Mouse (Mus musculus) erythroid progenitor cell, adult 5-6 weeks (primary cell): ENCODE measurements around the gene Hist1h2bq. TPM values are rescaled to one million over a fixed set of nuclear protein-coding genes. Genes with fewer than 3 reads are reported as not detected.

Experiments used
- ATAC-seq: replicated peaks from 2 replicates; pipeline ENCODE4 v1.8.0; 2016; ENCODE audit warnings: moderate number of reproducible peaks, mild to moderate bottlenecking, moderate TSS enrichment, inconsistent platforms; ENCODE audit not compliant: poor library complexity, low FRiP score, severe bottlenecking
- total RNA-seq, 2 experiments: library from RNA; stranded (forward) in 1 of 2; stranded (reverse) in 1 of 2; fragments of 150-400 nt in 1 of 2; fragments of 186-747, 209-891 nt in 1 of 2; gene quantifications; 2 replicates each; pipeline versions ENCODE4 v1.2.3 to v1.2.4; 2015 to 2017; ENCODE audit warnings: low replicate concordance in 2 of 2

Gene Hist1h2bq
- total RNA-seq, 2 experiments from 2014 or later = 124 to 1,040 TPM

DNA sequence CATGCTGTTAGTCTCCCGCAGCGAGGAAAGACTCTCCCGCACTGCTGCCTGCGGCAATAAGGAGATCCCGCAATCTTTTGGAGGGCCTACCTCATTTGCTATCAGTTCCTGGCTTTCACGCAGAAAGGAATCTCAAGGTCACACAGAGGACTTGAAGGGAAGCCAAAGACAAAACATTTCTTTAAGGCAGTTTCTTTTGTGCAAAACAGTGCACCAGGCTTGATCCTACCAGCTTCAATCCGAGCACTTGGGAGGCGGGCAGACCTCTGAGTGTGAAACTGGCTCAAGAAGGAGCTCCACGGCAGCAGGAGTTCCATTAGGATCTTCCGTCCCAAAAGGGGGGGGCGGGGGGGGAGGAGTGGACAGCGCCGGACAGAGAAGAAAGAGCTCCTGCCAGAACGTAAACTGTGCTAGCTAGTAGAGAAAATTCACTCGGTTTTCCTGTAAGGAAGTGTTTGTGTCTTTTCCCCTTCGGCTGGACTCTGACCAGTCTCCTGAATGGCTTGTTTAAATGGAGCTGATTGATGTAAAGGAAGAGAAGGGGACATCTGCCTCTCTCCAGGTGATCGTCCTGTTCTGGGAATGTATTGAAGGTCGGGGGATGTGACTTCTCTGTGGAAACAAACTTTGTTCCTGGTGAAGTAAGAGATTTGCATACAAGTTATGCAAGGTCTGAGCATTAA, 19.3 kb downstream of the Hist1h2bq start:
- ATAC-seq = no peak

- no peak for ATAC-seq
These were observed 20.1 kb downstream of the Hist1h2bq start for GRCm38 (mm10) chr13:21789925-21790324.

DNA sequence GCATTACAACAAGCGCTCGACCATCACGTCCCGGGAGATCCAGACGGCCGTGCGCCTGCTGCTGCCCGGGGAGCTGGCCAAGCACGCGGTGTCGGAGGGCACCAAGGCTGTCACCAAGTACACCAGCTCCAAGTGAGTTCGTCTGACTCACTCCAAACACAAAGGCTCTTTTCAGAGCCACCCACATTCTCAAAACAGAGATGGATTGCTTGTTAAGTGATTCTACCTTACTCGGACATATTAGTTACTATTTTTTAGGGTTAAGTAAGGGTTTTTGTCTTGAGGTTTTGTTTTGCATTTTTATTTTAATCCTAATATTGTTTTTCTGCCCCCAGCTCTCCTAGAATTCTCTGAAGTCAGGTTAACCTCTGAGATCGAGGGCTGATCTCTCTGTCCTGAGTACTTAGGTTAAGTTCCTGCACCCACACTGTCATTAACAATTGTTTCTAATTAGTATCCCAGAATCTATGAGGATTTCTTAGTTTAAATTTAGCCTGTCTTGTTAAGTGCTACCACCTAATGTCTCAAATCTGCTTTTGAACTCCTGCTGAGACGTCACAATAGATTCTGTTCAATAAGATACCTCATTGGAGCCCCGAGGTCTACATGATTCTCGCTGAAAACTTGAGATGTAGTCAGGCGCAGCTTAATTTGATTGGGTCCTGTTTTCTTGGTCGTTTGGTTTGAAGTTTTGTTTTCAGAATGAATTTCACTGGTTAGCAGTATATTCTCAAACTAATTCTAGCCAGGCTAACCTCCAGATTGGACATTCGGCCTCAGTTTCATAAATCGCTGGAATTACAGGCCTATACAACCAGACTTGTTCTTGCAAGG, 22.0 kb downstream of the Hist1h2bq start:
- ATAC-seq = no peak

- ATAC-seq = peak; percentile 74
These were observed 22.9 kb downstream of the Hist1h2bq start, which contains the start of the genes Hist1h2an and Hist1h2bp for GRCm38 (mm10) chr13:21786899-21787629. Gene Hist1h2an (minus strand): TSS chr13:21787218. Gene Hist1h2bp (plus strand): TSS chr13:21787461.

DNA sequence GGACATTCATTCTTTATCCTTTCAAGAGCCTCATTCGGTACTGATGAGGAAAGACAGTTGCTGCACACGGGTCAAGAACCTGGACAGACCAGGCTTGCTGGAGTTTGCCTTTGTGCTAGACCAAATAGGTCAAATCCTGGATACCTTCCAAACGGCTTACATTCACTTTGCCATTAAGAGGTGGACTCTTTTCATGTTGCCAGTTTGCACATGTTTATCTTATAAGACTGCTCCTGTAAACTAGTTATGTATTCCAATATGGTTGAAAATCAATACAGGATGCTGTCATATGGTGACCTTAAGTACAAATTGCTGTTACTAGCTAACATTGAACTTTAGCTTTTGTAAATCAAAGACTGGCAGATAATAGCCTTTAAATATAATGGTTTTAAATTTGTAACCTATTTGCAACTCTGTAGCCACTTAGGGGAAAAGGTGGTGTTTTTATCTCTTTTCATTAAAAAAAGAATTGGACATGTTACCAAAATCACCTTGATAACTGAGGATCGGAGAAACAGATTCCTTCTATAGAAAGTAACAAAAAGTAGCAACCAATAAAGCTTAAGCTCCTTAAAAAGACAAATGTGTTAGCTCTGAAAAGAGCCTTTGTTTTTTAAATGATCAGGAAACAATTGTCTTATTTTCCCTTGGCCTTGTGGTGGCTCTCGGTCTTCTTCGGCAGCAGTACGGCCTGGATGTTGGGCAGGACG, 23.7 kb downstream of the Hist1h2bq start:
- peak; percentile 8 for ATAC-seq

DNA sequence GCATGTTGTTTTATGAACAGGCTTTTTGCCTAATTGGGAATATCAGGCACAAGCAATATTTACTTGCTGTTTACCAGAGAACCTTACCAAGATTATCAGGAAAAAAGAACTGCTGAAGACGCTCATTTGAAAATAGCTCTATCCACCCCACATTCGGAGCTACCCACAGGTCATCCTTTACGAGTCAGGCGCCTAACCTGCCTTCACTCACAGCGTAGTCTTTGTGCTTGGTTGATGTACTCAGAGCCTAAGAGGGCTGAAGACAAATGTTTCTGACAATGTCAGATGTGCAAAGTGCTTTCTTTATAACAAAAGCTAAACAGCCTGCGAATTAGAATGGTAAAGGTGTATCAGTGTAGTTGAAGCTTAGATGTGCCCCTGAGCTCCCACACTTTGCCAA, 25.7 kb downstream of the Hist1h2bq start:
- ATAC-seq = no peak

GRCm38 (mm10) chr13:21783734-21784161, 26.2 kb downstream of the Hist1h2bq start:
- ATAC-seq = no peak

DNA sequence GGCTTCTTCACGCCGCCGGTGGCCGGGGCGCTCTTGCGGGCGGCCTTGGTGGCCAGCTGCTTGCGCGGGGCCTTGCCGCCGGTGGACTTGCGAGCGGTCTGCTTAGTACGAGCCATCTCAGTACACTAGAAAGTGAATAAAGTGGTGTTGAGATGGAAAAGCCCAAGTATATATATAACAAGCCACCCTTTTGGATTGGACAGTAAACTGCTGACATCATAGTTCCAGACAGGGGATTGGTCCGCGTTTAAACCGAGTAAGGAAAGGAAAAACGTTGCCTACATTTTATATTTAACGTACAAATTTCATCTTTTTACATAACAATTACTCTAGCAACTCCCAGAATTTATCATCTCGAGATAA, 26.8 kb downstream of the Hist1h2bq start, which contains the start of gene Hist1h3i:
Hist1h3i (minus strand) TSS at position 116 of the 363 bp plus-strand sequence.
- ATAC-seq = 0 out of 2 replicates have a peak, but pooled peaks have one; percentile 8

DNA sequence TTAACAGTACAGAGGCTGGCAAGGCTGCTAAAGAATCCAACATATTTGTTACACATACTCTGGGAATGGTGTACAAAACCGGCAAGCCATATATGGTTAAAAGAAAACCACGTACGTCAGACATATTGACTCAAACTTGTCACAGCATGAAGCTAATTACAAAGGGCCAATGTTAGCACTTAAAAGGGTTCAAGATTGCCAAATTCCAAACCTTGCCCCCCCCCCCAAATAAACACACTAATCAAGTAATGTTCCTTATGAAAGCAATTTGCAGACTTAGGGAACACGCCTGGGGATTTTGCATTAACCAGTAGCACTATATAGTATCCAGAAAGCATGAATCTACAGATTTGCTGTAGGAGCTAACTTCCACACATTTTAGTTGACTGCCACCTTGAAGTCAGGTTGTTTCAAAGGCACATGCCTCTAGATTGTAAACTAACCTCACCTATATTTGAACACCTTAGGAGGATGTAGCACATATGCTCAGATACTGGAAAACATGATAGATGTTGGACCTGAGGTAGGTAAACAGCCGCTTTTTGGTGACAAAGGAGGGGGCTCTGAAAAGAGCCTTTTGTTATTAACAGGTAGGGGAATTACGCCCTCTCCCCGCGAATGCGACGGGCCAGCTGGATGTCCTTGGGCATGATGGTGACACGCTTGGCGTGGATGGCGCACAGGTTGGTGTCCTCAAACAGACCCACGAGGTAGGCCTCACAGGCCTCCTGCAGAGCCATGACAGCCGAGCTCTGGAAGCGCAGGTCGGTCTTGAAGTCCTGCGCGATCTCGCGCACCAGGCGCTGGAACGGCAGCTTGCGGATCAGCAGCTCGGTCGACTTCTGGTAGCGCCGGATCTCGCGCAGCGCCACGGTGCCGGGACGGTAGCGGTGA, 27.4 kb downstream of the Hist1h2bq start:
- peak; percentile 3 for ATAC-seq

DNA sequence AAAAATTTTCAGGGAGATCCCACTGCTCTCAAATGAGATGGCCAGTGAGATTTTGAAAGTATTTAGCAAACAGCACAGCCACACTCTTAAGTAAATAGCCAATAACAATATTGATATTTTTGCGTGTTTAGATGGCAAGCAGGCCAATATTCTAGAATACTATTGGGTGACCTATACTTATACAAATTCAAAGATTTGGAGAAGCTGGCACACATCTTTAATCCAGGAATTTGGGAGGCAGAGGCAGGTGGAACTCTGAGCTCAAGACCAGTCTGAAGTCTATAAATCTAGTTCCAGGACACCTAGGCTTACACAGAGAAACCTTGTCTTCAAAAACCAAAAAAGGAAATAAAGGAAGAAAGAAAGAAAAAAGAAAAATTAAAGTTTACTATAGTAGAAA, 28.4 kb downstream of the Hist1h2bq start:
- no peak for ATAC-seq

GRCm38 (mm10) chr13:21781021-21781555, 28.9 kb downstream of the Hist1h2bq start:
- ATAC-seq = no peak

DNA sequence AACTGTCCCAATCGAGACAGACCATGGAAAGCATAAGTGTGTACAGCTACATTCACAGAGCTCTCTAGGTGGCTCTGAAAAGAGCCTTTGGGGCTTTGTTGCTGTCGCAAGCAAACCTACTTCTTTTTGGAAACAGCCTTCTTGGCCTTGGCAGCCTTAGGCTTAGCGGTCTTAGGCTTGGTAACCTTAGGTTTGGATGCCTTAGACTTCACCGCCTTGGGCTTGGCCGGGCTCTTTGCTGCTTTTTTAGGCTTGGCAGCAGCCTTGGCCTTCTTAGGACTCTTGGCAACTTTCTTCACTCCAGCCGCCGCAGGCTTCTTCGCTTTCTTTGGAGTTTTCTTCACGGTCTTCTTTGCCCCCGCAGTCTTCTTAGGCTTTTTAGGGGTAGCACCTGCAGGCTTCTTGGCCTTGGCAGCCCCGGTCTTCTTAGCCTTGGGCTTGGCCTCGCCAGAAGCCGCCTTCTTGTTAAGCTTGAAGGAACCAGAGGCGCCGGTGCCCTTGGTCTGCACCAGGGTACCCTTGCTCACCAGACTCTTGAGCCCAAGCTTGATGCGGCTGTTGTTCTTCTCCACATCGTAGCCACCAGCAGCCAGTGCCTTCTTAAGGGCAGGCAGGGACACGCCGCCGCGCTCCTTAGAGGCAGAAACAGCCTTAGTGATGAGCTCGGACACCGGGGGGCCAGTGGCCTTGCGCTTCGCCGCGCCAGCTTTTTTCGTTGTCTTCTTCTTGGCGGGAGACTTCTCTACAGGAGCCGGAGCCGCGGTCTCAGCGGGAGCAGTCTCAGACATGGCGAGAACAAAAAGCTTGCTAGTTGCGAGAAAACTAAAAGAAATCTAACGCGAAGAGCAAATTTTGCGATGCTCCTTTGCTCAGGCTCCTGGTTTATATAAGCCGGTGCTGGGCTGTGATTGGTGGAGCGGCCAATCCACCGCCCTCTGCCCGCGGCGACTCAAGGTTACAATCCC, 29.9 kb downstream of the Hist1h2bq start, which contains the start of gene Hist1h1b:
Hist1h1b (minus strand) TSS at position 859 of the 965 bp plus-strand sequence.
- ATAC-seq = peak; percentile 43

DNA sequence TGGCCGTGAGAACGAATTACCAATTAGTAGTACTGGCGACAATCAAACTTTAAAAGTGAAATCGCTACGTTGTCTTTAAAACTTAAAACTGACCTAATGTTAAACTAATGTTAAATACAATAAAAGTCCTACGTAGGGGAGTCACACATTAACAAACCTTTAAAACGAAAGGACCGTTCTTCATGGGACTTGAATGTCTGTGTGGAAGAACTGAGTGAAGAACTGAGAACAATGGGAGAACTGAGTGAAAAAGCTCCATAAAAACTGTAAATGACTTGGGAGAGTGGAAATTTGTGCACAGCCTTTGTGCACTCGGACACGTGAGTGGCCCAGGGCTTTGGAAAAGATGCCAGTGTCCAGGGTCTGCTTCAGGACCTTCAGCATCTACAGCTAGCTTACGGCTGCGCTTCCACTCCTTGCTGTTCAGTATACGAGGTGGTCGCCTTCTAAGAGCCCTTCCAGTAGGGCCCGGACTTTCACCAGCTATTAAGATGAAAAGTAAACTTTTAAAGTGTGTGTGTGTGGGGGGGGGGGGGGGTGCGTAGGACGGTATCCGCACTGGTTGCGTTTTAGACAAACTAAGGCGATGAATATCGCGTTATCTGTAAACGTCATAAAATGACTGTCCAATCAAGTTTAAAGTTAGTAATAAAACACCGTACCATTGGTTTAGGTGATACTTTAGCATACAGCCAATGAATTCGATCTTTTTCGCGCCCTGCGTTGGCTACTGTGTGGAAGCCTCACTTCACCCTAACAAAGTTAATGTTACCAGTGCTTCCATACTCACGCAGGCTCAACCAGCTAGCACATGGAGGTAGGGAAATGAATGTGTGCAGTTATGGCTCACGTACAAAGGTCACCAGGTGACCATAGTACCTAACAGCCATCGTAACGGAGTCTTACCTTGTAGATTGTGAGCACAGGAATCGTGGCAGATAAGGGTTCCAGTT, 30.9 kb downstream of the Hist1h2bq start:
- peak; percentile 53 for ATAC-seq
